In genomic region chr1:136524917-136525316, GRCm38 (mm10) we compare ENCODE assay signal across 9 mouse cellular contexts. TPM values are rescaled to one million over a fixed set of nuclear protein-coding genes. Genes with fewer than 3 reads are reported as not detected.
A peak's percentile ranks its signal among the peaks of the same experiment; 100 is the strongest.
DNase-seq lines count a peak whose midpoint lies in the region; ATAC-seq and TF ChIP-seq lines count a peak whose summit lies in the region.
"Had no signal": no experiment of that assay in that cellular context is flagged by ENCODE, and none has a peak within 500 bp of the region (broad histone marks: within the 10 kb centered on the region; RNA-seq: fewer than 3 reads in every experiment).

No protein-coding gene starts in this region.

- no peak overlapping the region for H3K4me3 ChIP-seq in liver, postnatal 0 days (ENCODE audit: low read depth, low read length)
- H3K4me3 ChIP-seq: heart, embryonic 15.5 days had no signal

- H3K4me1 ChIP-seq in liver, postnatal 0 days (ENCODE audit: insufficient read depth), result no peaks in the 10 kb centered on the region
- H3K4me1 ChIP-seq: heart, embryonic 15.5 days had no signal

- peak; percentile 89 for TF ChIP-seq CTCF in liver, postnatal 0 days (IDR thresholded peaks at IDR 0.05; ENCODE audit: low read depth)

- H3K27ac ChIP-seq in liver, postnatal 0 days (ENCODE audit: low read depth), result no peak overlapping the region
- H3K27ac ChIP-seq: heart, embryonic 15.5 days had no signal

- DNase-seq in 3T3-L1 (ENCODE audit: low read depth, low spot score), result peak; percentile 72
- DNase-seq in CD8-positive naive resting alpha-beta T cell, adult 2 months (ENCODE audit: low read depth in 2 of 2, low spot score in 2 of 2), result peak; percentile 43 to 58
- DNase-seq in brain, adult 2 months (ENCODE audit: low read depth, low spot score), result peak; percentile 77
- peak; percentile 31 for DNase-seq in fibroblast of lung, adult 2 months (ENCODE audit: low read depth)
- DNase-seq in kidney, postnatal 14 days, result peak; percentile 43
- DNase-seq in liver, postnatal 0 days, result peak; percentile 79
- DNase-seq in retina, embryonic 14.5 days (ENCODE audit: low spot score), result peak; percentile 87
- peak; percentile 90 for DNase-seq in thymus, postnatal 4 days

- 0 out of 2 replicates have a peak, but pooled peaks have one; percentile 44 for ATAC-seq in liver, postnatal 0 days

- no peak overlapping the region for H3K9ac ChIP-seq in liver, postnatal 0 days (replicated peaks)
- H3K9ac ChIP-seq: heart, embryonic 15.5 days had no signal

- 45% methylated on average over 2 of the region's 2 CpGs for WGBS in liver, postnatal 0 days (ENCODE audit: insufficient replicate concordance)

- H3K4me2 ChIP-seq in liver, postnatal 0 days (ENCODE audit: low read depth, low read length), result no peak overlapping the region
- H3K4me2 ChIP-seq: heart, embryonic 15.5 days had no signal

- no peak for TF ChIP-seq EP300 in liver, postnatal 0 days (IDR thresholded peaks at IDR 0.05; ENCODE audit: low read depth)

- no peaks in the 10 kb centered on the region for H3K9me3 ChIP-seq in liver, postnatal 0 days (ENCODE audit: low read length)
- H3K9me3 ChIP-seq: heart, embryonic 15.5 days had no signal

- H3K27me3 ChIP-seq in liver, postnatal 0 days (ENCODE audit: insufficient read depth, low read length), result no peaks in the 10 kb centered on the region
- H3K27me3 ChIP-seq: heart, embryonic 15.5 days had no signal

- H3K36me3 ChIP-seq in liver, postnatal 0 days (replicated peaks; ENCODE audit: insufficient read depth, low read length), result peaks cover 35% of the 10 kb centered on the region

RNA-seq across cellular contexts. Expression of gene Kif14, which starts 58.8 kb away (rescaled TPM):
- polyA plus RNA-seq in liver, postnatal 0 days (2015; fragmentation: Nextera tagmentation; extraction: Ambion mirVana), result 1.9 and 2.3 TPM in 2 replicates

Comparison
In these comparisons a context has a peak if more than half of its experiments do, and no peak if none do; other contexts are left out.
1. DNase-seq: peak in every context shown above with its lines; median percentile 90 in thymus, postnatal 4 days; 87 in retina, embryonic 14.5 days; 79 in liver, postnatal 0 days; 77 in brain, adult 2 months; 72 in 3T3-L1; 50 in CD8-positive naive resting alpha-beta T cell, adult 2 months; 43 in kidney, postnatal 14 days; 31 in fibroblast of lung, adult 2 months.